Mouse (Mus musculus) hindbrain, embryonic 12.5 days (tissue): Measurements from ENCODE around the gene Atp5d. TPM values are rescaled to one million over a fixed set of nuclear protein-coding genes. Genes with fewer than 3 reads are reported as not detected.
A peak's percentile ranks its signal among the peaks of the same experiment; 100 is the strongest.

ENCODE experiments used
- ATAC-seq: fragments of 200-750 bp; cut with Nextera tagmentation; 2 replicates; pipeline ENCODE4 v1.8.0; 2017; ENCODE audit warnings: moderate TSS enrichment; ENCODE audit not compliant: low FRiP score
- H3K27ac ChIP-seq: fragments of 300-500 bp; sonication (generic); 2 replicates; pipeline ENCODE4 v1.5.1; 2016; ENCODE audit warnings: mild to moderate bottlenecking
- H3K27me3 ChIP-seq: fragments of 300-500 bp; sonication (generic); 2 replicates; pipeline ENCODE4 v1.6.1; 2016; ENCODE audit warnings: mild to moderate bottlenecking
- H3K36me3 ChIP-seq: fragments of 300-500 bp; sonication (generic); 2 replicates; pipeline ENCODE4 v1.6.1; 2016; ENCODE audit warnings: mild to moderate bottlenecking
- H3K4me1 ChIP-seq: fragments of 300-500 bp; sonication (generic); 2 replicates; pipeline ENCODE4 v1.6.1; 2016
- H3K4me2 ChIP-seq: fragments of 300-500 bp; sonication (generic); replicated peaks from 2 replicates; pipeline ENCODE4 v1.6.1; 2016; ENCODE audit warnings: mild to moderate bottlenecking
- H3K4me3 ChIP-seq: fragments of 300-500 bp; sonication (generic); 2 replicates; pipeline ENCODE4 v1.5.1; 2016; ENCODE audit warnings: mild to moderate bottlenecking
- H3K9ac ChIP-seq: fragments of 300-500 bp; sonication (generic); 2 replicates; pipeline ENCODE4 v1.6.1; 2016; ENCODE audit warnings: mild to moderate bottlenecking, moderate library complexity
- H3K9me3 ChIP-seq: fragments of 300-500 bp; sonication (generic); replicated peaks from 2 replicates; pipeline ENCODE4 v1.6.1; 2016; ENCODE audit warnings: mild to moderate bottlenecking
- WGBS: fragments of 180-500 bp; shearing (Covaris S2); methylation state at CpG from one replicate; pipeline ENCODE4 v1.1.7; 2016; 5-methylcytosine and 5-hydroxymethylcytosine counted together
- polyA plus RNA-seq: library from polyadenylated mRNA; unstranded; fragments of >200 nt; fragmentation: Nextera tagmentation; extraction: Ambion mirVana; gene quantifications from 2 replicates; pipeline ENCODE4 v1.2.1, GENCODE M21; 2016

The Atp5d gene
- 351 and 385 TPM in 2 replicates for polyA plus RNA-seq

GRCm38 (mm10) chr10:80138553-80139438 lies at the start of gene Atp5d:
Gene Atp5d (plus strand): TSS chr10:80138632.
- H3K4me1 ChIP-seq, result peaks cover 51% of the 10 kb centered on the region
- WGBS, result under 1% methylated on average over 60 of the region's 94 CpGs
- H3K9ac ChIP-seq, result peak within 1 kb of the TSS; percentile 96
- H3K4me2 ChIP-seq, result peak within 1 kb of the TSS; percentile 96
- H3K4me3 ChIP-seq, result peak within 1 kb of the TSS; percentile 72
- H3K9me3 ChIP-seq, result no peaks in the 10 kb centered on the region
- ATAC-seq, result peak; percentile 7
- H3K27me3 ChIP-seq, result peaks cover 34% of the 10 kb centered on the region
- H3K27ac ChIP-seq, result peak within 1 kb of the TSS; percentile 96
- H3K36me3 ChIP-seq, result peaks cover 33% of the 10 kb centered on the region

GRCm38 (mm10) chr10:80089146-80089545 lies 49.3 kb upstream of the Atp5d start:
- Histone ChIP-seq H3K27ac (no peak overlapping the region), H3K4me1 (0 out of 2 replicates have a peak, but pooled peaks cover 5% of the 10 kb centered on the region), H3K9me3 (no peaks in the 10 kb centered on the region), H3K4me2 (no peak overlapping the region), H3K27me3 (no peaks in the 10 kb centered on the region), H3K36me3 (peaks cover 14% of the 10 kb centered on the region; the same call in 1 of the 2 replicates), H3K4me3 (no peak overlapping the region), H3K9ac (no peak overlapping the region)
- WGBS, result 52% methylated on average over 4 of the region's 4 CpGs
- no peak for ATAC-seq

- Histone ChIP-seq H3K27me3 (no peaks in the 10 kb centered on the region), H3K27ac (no peak overlapping the region), H3K4me2 (no peak overlapping the region), H3K4me1 (peaks cover 9% of the 10 kb centered on the region; the same call in 1 of the 2 replicates), H3K36me3 (peaks cover 5% of the 10 kb centered on the region; the same call in 1 of the 2 replicates), H3K9me3 (no peaks in the 10 kb centered on the region), H3K9ac (no peak overlapping the region), H3K4me3 (no peak overlapping the region)
- ATAC-seq, result no peak
- 94% methylated on average over 6 of the region's 6 CpGs for WGBS
These were observed 46.9 kb upstream of the Atp5d start for GRCm38 (mm10) chr10:80091527-80091926.

GRCm38 (mm10) chr10:80092690-80093089 lies 45.7 kb upstream of the Atp5d start:
- Histone ChIP-seq H3K9ac (no peak overlapping the region), H3K4me2 (no peak overlapping the region), H3K27ac (no peak overlapping the region), H3K27me3 (no peaks in the 10 kb centered on the region), H3K4me3 (no peak overlapping the region), H3K36me3 (peaks cover 5% of the 10 kb centered on the region; the same call in 1 of the 2 replicates), H3K4me1 (peaks cover 16% of the 10 kb centered on the region), H3K9me3 (no peaks in the 10 kb centered on the region)
- ATAC-seq, result no peak
- WGBS, result 88% methylated on average over 5 of the region's 5 CpGs

- peaks cover 5% of the 10 kb centered on the region; the same call in 1 of the 2 replicates for H3K36me3 ChIP-seq
- H3K27ac ChIP-seq, result no peak overlapping the region
- no peak for ATAC-seq
- WGBS, result 89% methylated on average over 6 of the region's 6 CpGs
- H3K9me3 ChIP-seq, result no peaks in the 10 kb centered on the region
- H3K27me3 ChIP-seq, result no peaks in the 10 kb centered on the region
- H3K4me2 ChIP-seq, result no peak overlapping the region
- peak overlapping the region; percentile 24; the same call in 1 of the 2 replicates for H3K9ac ChIP-seq
- H3K4me1 ChIP-seq, result peaks cover 16% of the 10 kb centered on the region
- no peak overlapping the region for H3K4me3 ChIP-seq
These were observed 44.3 kb upstream of the Atp5d start for GRCm38 (mm10) chr10:80094085-80094484.

- Histone ChIP-seq H3K27ac (no peak overlapping the region), H3K36me3 (peaks cover 5% of the 10 kb centered on the region; the same call in 1 of the 2 replicates), H3K27me3 (no peaks in the 10 kb centered on the region), H3K9me3 (no peaks in the 10 kb centered on the region), H3K4me2 (no peak overlapping the region), H3K4me1 (peaks cover 16% of the 10 kb centered on the region), H3K4me3 (no peak overlapping the region), H3K9ac (no peak overlapping the region)
- 78% methylated on average over 3 of the region's 3 CpGs for whole genome bisulfite sequencing
- ATAC-seq, result no peak
These were observed 43.7 kb upstream of the Atp5d start for GRCm38 (mm10) chr10:80094684-80095083.

- no peak overlapping the region for H3K9ac ChIP-seq
- no peak overlapping the region for H3K4me3 ChIP-seq
- 83% methylated on average over 5 of the region's 5 CpGs for WGBS
- no peaks in the 10 kb centered on the region for H3K27me3 ChIP-seq
- H3K4me2 ChIP-seq, result no peak overlapping the region
- H3K27ac ChIP-seq, result no peak overlapping the region
- H3K4me1 ChIP-seq, result peaks cover 20% of the 10 kb centered on the region
- H3K36me3 ChIP-seq, result peaks cover 3% of the 10 kb centered on the region; the same call in 1 of the 2 replicates
- ATAC-seq, result no peak
- H3K9me3 ChIP-seq, result no peaks in the 10 kb centered on the region
These were observed 42.9 kb upstream of the Atp5d start for GRCm38 (mm10) chr10:80095547-80095946.

GRCm38 (mm10) chr10:80097275-80097674 lies 41.2 kb upstream of the Atp5d start:
- peak overlapping the region; percentile 11; the same call in 1 of the 2 replicates for H3K4me2 ChIP-seq
- peaks cover 32% of the 10 kb centered on the region for H3K4me1 ChIP-seq
- H3K4me3 ChIP-seq, result no peak overlapping the region
- H3K36me3 ChIP-seq, result no peaks in the 10 kb centered on the region; the same call in 1 of the 2 replicates
- no peaks in the 10 kb centered on the region for H3K27me3 ChIP-seq
- 0 out of 2 replicates have a peak overlapping the region, but pooled peaks have one; percentile 13 for H3K9ac ChIP-seq
- no peaks in the 10 kb centered on the region for H3K9me3 ChIP-seq
- WGBS, result 17% methylated on average over 7 of the region's 7 CpGs
- no peak for ATAC-seq
- no peak overlapping the region for H3K27ac ChIP-seq

GRCm38 (mm10) chr10:80098630-80099029 lies 39.8 kb upstream of the Atp5d start:
- no peak overlapping the region for H3K4me2 ChIP-seq
- no peak overlapping the region for H3K9ac ChIP-seq
- H3K4me1 ChIP-seq, result peaks cover 32% of the 10 kb centered on the region
- H3K27ac ChIP-seq, result no peak overlapping the region
- H3K36me3 ChIP-seq, result no peaks in the 10 kb centered on the region; the same call in 1 of the 2 replicates
- no peak for ATAC-seq
- H3K9me3 ChIP-seq, result no peaks in the 10 kb centered on the region
- no peak overlapping the region for H3K4me3 ChIP-seq
- H3K27me3 ChIP-seq, result no peaks in the 10 kb centered on the region
- WGBS, result 91% methylated on average over 5 of the region's 5 CpGs

GRCm38 (mm10) chr10:80100982-80101381 lies 37.5 kb upstream of the Atp5d start:
- Histone ChIP-seq H3K4me3 (no peak overlapping the region), H3K9me3 (no peaks in the 10 kb centered on the region), H3K27me3 (no peaks in the 10 kb centered on the region), H3K9ac (no peak overlapping the region), H3K4me1 (peaks cover 28% of the 10 kb centered on the region), H3K27ac (no peak overlapping the region), H3K4me2 (peak overlapping the region; percentile 95), H3K36me3 (no peaks in the 10 kb centered on the region; the same call in 1 of the 2 replicates)
- no peak for ATAC-seq
- WGBS, result 68% methylated on average over 11 of the region's 11 CpGs

- no peaks in the 10 kb centered on the region; the same call in 1 of the 2 replicates for H3K36me3 ChIP-seq
- under 1% methylated on average over 44 of the region's 59 CpGs for WGBS
- H3K4me1 ChIP-seq, result peaks cover 24% of the 10 kb centered on the region
- H3K4me2 ChIP-seq, result peak overlapping the region; percentile 95
- H3K9ac ChIP-seq, result peak overlapping the region; percentile 91
- H3K9me3 ChIP-seq, result no peaks in the 10 kb centered on the region
- H3K27me3 ChIP-seq, result no peaks in the 10 kb centered on the region
- peak overlapping the region; percentile 57; the same call in 1 of the 2 replicates for H3K27ac ChIP-seq
- ATAC-seq, result peak; percentile 81
- H3K4me3 ChIP-seq, result peak overlapping the region; percentile 94
These were observed 36.1 kb upstream of the Atp5d start for GRCm38 (mm10) chr10:80102216-80102915.

- Histone ChIP-seq H3K9me3 (no peaks in the 10 kb centered on the region), H3K9ac (peak overlapping the region; percentile 91; the same call in 1 of the 2 replicates), H3K4me1 (peaks cover 17% of the 10 kb centered on the region), H3K4me2 (peak overlapping the region; percentile 95; the same call in 1 of the 2 replicates), H3K27me3 (no peaks in the 10 kb centered on the region), H3K36me3 (no peaks in the 10 kb centered on the region; the same call in 1 of the 2 replicates), H3K4me3 (peak overlapping the region; percentile 94), H3K27ac (peak overlapping the region; percentile 57; the same call in 1 of the 2 replicates)
- ATAC-seq, result no peak
- WGBS, result 83% methylated on average over 2 of the region's 2 CpGs
These were observed 35.4 kb upstream of the Atp5d start for GRCm38 (mm10) chr10:80103032-80103431.
